Mouse (Mus musculus) Patski (cell line): ENCODE results near the gene Tas2r135. TPM values are rescaled to one million over a fixed set of nuclear protein-coding genes. Genes with fewer than 3 reads are reported as not detected.
A peak's percentile ranks its signal among the peaks of the same experiment; 100 is the strongest.

Source experiments
- ATAC-seq: fragments of 100-300 bp; one replicate; pipeline ENCODE4 v1.8.0; 2021
- CTCF ChIA-PET: fragments of 350-600 bp; sonication (Branson Sonifier 250); formaldehyde crosslinking; loops from one replicate; lab custom pipeline; 2022; ENCODE audit warnings: inconsistent platforms; lab: Charles Lee
- POLR2A ChIA-PET: fragments of 350-600 bp; sonication (Branson Sonifier 250); formaldehyde crosslinking; loops from one replicate; lab custom pipeline; 2022; ENCODE audit warnings: antibody characterized with exemption, inconsistent platforms; lab: Charles Lee
- DNase-seq: peaks from one replicate; pipeline ENCODE4 v3.0.0-alpha.2; 2011; ENCODE audit warnings: low read depth, low spot score
- H3K27me3 ChIP-seq: fragments of 371-371 bp; one replicate; pipeline ENCODE4 v1.5.1; 2021
- CTCF ChIP-seq: fragments of 100-300 bp; IDR thresholded peaks from one replicate; pipeline ENCODE4 v1.5.1; 2021
- in situ Hi-C: fragments of 300-500 bp; cut with MboI; formaldehyde crosslinking; loops from 3 replicates; pipeline ENCODE4 v1.11.1; 2018; ENCODE audit warnings: low pct_unique_long_range_greater_than_20kb, mixed read lengths
- polyA plus RNA-seq: library from polyadenylated mRNA; unstranded; gene quantifications from one replicate; pipeline ENCODE4 v1.2.3, GENCODE M21; 2021

Gene Tas2r135
- polyA plus RNA-seq, 1 experiment from 2014 or later, result not detected

- DNase-seq, result no peak
- in situ Hi-C loops, result loop anchor here (5.0 kb wide), 1 partner anchor 196 kb away; no protein-coding TSS in a partner anchor
- POLR2A ChIA-PET, result interaction anchor here (0.6 kb wide), 1 partner anchor 31 kb away, joined by 3 read pairs; no protein-coding TSS in a partner anchor
- no peaks in the 10 kb centered on the region for H3K27me3 ChIP-seq
- no peak for ATAC-seq
- no peak for TF ChIP-seq CTCF
- CTCF ChIA-PET, result interaction anchor here (0.8 to 2.5 kb wide), 4 partner anchors 12 to 33 kb away, joined by 5 to 8 read pairs (median 5); no protein-coding TSS in a partner anchor
These were observed 24.0 kb upstream of the Tas2r135 start for GRCm38 (mm10) chr6:42381221-42381620.

- CTCF ChIA-PET, result interaction anchor here (1.0 to 2.5 kb wide), 3 partner anchors 11 to 33 kb away, joined by 5 to 8 read pairs (median 5); no protein-coding TSS in a partner anchor
- H3K27me3 ChIP-seq, result no peaks in the 10 kb centered on the region
- in situ Hi-C loops, result loop anchor here (5.0 kb wide), 1 partner anchor 195 kb away; no protein-coding TSS in a partner anchor
- ATAC-seq, result no peak
- TF ChIP-seq CTCF, result no peak
- POLR2A ChIA-PET, result no interaction called here
- DNase-seq, result no peak
These were observed 23.3 kb upstream of the Tas2r135 start for GRCm38 (mm10) chr6:42381916-42382381.

GRCm38 (mm10) chr6:42383360-42383759, 21.9 kb upstream of the Tas2r135 start:
- H3K27me3 ChIP-seq, result no peaks in the 10 kb centered on the region
- ChIA-PET POLR2A (no interaction called here), CTCF (interaction anchor here (1.9 kb wide), 1 partner anchor 34 kb away, joined by 5 read pairs; the partner anchor contains the start of gene Zyx)
- ATAC-seq (no peak), DNase-seq (no peak)
- TF ChIP-seq CTCF, result no peak
- in situ Hi-C loops, result loop anchor here (5.0 kb wide), 1 partner anchor 194 kb away; no protein-coding TSS in a partner anchor

GRCm38 (mm10) chr6:42385635-42386034, 19.6 kb upstream of the Tas2r135 start:
- no peak for DNase-seq
- CTCF ChIA-PET, result interaction anchor here (1.0 to 1.7 kb wide), 2 partner anchors 37 to 50 kb away, joined by 3 to 6 read pairs; no protein-coding TSS in a partner anchor
- in situ Hi-C loops, result no loop called here

GRCm38 (mm10) chr6:42391796-42392330, 13.4 kb upstream of the Tas2r135 start:
- no peak for TF ChIP-seq CTCF
- no peak for DNase-seq
- CTCF ChIA-PET, result interaction anchor here (0.6 to 1.4 kb wide), 3 partner anchors 25 to 182 kb away, joined by 3 to 4 read pairs (median 3); no protein-coding TSS in a partner anchor
- ATAC-seq, result no peak
- in situ Hi-C loops, result no loop called here
- POLR2A ChIA-PET, result no interaction called here
- H3K27me3 ChIP-seq, result no peaks in the 10 kb centered on the region

More at GRCm38 (mm10) chr6:42385635-42386034, 19.6 kb upstream of the Tas2r135 start:
- POLR2A ChIA-PET, result no interaction called here
- no peak for ATAC-seq
- TF ChIP-seq CTCF, result no peak
- H3K27me3 ChIP-seq, result no peaks in the 10 kb centered on the region

- ATAC-seq (peak; percentile 96), DNase-seq (peak; percentile 86)
- no peaks in the 10 kb centered on the region for H3K27me3 ChIP-seq
- CTCF ChIA-PET, result interaction anchor here (0.9 to 1.6 kb wide), 7 partner anchors 15 to 112 kb away, joined by 3 to 5 read pairs (median 5); no protein-coding TSS in a partner anchor
- in situ Hi-C loops, result no loop called here
- POLR2A ChIA-PET, result interaction anchor here (0.6 to 1.4 kb wide), 3 partner anchors 23 to 43 kb away, joined by 3 to 4 read pairs (median 3); partner anchors contain the start of gene Epha1
- no peak for TF ChIP-seq CTCF
These were observed 9.0 kb upstream of the Tas2r135 start for GRCm38 (mm10) chr6:42395960-42396809.

- POLR2A ChIA-PET, result interaction anchor here (1.4 kb wide), 1 partner anchor 29 kb away, joined by 3 read pairs; no protein-coding TSS in a partner anchor
- CTCF ChIA-PET, result interaction anchor here (0.9 to 1.6 kb wide), 4 partner anchors 28 to 111 kb away, joined by 3 to 5 read pairs (median 3); no protein-coding TSS in a partner anchor
- H3K27me3 ChIP-seq, result no peaks in the 10 kb centered on the region
- ATAC-seq (no peak), DNase-seq (no peak)
- no peak for TF ChIP-seq CTCF
- in situ Hi-C loops, result no loop called here
These were observed 8.1 kb upstream of the Tas2r135 start for GRCm38 (mm10) chr6:42397041-42397657.

- CTCF ChIA-PET, result interaction anchor here (1.4 to 1.5 kb wide), 2 partner anchors 26 to 186 kb away, joined by 3 read pairs; no protein-coding TSS in a partner anchor
- no peaks in the 10 kb centered on the region for H3K27me3 ChIP-seq
- no peak for TF ChIP-seq CTCF
- POLR2A ChIA-PET, result no interaction called here
- ATAC-seq (no peak), DNase-seq (no peak)
- in situ Hi-C loops, result no loop called here
These were observed 6.9 kb upstream of the Tas2r135 start for GRCm38 (mm10) chr6:42398285-42398684.

GRCm38 (mm10) chr6:42398998-42399397, 6.2 kb upstream of the Tas2r135 start:
- in situ Hi-C loops, result no loop called here
- ATAC-seq (no peak), DNase-seq (no peak)
- ChIA-PET CTCF (interaction anchor here (1.4 to 1.5 kb wide), 2 partner anchors 27 to 185 kb away, joined by 3 read pairs; no protein-coding TSS in a partner anchor), POLR2A (no interaction called here)
- no peaks in the 10 kb centered on the region for H3K27me3 ChIP-seq
- no peak for TF ChIP-seq CTCF

- ATAC-seq, result no peak
- H3K27me3 ChIP-seq, result no peaks in the 10 kb centered on the region
- ChIA-PET CTCF (no interaction called here), POLR2A (no interaction called here)
- no peak for TF ChIP-seq CTCF
- no peak for DNase-seq
- in situ Hi-C loops, result no loop called here
These were observed 5.3 kb upstream of the Tas2r135 start, which contains the start of gene Tas2r143 for GRCm38 (mm10) chr6:42399938-42400337. TSS of gene Tas2r143 (plus strand) at chr6:42400238.
